Mouse (Mus musculus) gastrocnemius, postnatal 14 days (tissue): ENCODE measurements at regions not wholly inside any gene's neighbourhood (a gene's known extent, or its start where the extent isn't known, plus 50 kb on each side); places are given as distances from the start of the nearest gene placed in this dataset.
A peak's percentile ranks its signal among the peaks of the same experiment; 100 is the strongest.

Experiments used
- DNase-seq: peaks from one replicate; pipeline ENCODE4 v3.0.0; 2021; ENCODE audit warnings: mixed read lengths
- intact Hi-C: fragments of 180-260 bp; cut with DNase I; formaldehyde crosslinking; loops from one replicate; pipeline ENCODE4 v1.15.1; 2025; ENCODE audit warnings: low total_unique reads

DNA sequence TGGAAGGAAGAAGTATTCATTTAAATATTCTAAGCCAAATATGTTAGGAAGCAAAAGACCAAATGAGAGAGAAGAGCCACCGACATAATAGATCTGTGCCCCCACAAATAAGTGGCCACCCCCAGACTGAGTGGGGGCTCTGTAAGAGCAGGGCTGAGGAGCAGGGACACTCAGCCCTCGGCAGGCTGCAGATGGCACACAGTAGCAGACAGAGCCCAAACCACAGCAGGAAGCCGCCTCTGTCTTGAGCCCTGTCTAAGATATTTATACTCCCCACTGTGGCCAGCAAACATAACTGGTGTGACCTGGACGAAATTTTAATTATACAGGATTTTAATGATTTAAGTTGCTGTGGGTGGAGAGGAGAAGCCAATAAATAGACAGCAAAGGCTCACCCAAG, 126.4 kb upstream of the Ank start:
- no peak for DNase-seq
- intact Hi-C loops = no loop called here

DNA sequence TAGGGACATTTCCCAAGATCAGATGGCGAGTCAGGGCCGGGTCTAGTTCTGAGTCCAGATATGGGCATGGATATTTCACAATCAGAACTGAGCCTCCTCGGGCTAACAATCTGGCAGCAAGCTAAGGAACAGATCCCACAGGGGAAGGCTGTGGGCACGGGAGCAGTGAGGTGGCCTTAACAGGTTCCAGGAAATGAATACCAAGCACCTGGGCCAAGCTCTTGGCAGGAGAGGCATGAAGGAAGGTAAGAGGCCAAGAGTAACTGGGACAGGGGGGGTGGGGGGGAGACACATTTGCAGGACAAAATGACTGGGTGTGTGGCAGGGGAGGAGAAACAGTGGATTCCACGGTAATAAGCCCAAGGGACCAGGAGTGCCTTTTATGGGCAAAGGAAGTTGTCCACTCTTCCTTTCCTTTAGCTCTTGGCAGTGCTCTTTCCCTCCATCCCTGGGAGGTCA, 124.9 kb upstream of the Ank start:
- intact Hi-C loops = no loop called here
- DNase-seq = peak; percentile 10

DNA sequence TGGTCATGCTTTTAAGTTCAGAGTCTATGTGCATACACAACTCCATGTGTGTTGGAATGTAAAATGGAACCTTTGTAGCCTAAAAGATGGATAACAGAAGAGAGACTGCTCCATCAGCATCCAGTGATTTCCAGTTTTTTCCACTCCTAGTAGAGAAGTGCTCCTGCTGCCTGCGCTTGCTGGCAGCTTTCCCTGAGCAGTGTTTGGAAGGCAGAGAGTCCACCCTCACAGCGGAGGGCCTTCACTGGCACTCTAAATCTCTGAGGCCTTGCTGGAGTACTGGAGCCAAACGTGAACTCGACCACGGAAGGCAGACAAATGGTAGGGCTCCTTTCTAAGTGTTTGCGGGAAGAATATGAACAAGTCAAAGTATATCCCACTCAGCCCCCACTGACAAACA, 108.0 kb upstream of the Ank start:
- no peak for DNase-seq
- intact Hi-C loops = loop anchor here (10.0 kb wide), 1 partner anchor 96 kb away; no protein-coding TSS in a partner anchor

DNA sequence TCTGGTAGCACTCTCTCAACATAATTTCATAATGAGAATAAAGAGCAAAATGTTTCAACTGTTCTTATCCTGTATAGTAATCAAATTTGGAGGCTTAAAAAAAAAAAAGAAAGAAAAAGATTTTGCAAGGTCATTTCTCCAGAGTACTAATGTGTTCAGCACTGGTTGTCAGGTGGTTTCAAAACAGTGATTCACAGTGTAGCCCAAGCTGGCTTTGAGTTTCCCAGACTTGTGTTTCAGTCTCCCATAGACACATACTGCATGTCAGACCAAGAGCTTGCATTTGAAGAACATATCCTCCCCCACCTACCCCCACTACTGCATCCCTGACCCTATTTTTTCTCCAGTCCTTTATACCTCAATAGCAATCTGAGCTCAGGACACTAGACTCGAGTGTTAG, 107.2 kb upstream of the Ank start:
- DNase-seq = no peak
- intact Hi-C loops = loop anchor here (10.0 kb wide), 1 partner anchor 96 kb away; no protein-coding TSS in a partner anchor

DNA sequence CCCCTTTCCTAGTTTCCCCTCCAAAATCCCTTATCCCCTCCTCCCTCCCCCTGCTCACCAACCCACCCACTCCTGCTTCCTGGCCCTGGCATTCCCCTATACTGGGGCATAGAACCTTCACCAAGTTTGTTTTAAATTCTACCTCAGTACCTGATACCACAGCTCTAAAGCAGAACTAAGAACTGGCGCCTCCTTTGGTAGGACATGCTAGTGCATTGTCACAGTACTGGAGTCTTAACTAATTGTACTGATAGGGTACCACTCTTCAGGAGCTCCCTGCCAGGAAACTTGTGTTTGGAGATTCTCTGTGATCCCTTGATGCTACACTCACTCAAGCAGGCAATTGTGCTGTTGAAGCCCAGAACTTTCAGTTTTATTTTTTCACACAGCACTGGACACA, 92.0 kb upstream of the Ank start:
- DNase-seq = no peak
- intact Hi-C loops = no loop called here

DNA sequence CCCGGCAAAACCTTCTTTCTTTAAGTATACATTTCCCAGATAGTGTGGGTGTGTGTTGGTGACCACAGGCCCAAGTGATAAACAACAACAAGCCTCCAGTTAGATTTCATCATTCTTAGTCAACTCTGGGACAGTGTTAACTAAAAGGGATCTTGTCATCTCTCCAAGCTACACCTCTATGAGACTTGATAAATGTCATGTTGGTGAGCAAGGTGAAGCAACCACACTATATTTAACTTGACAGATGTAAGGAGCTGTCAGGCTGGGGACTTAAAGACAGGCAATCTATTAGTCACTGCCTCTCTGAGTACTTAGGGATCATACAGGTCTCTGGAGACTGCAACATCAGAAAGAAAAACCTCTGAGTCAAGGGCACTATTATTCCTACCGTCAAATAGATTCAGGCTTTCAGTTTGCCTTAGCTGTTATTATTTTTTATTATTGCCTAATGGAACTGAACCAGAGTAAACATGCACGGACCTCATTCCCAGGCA, 87.8 kb upstream of the Ank start:
- no peak for DNase-seq
- intact Hi-C loops = no loop called here

DNA sequence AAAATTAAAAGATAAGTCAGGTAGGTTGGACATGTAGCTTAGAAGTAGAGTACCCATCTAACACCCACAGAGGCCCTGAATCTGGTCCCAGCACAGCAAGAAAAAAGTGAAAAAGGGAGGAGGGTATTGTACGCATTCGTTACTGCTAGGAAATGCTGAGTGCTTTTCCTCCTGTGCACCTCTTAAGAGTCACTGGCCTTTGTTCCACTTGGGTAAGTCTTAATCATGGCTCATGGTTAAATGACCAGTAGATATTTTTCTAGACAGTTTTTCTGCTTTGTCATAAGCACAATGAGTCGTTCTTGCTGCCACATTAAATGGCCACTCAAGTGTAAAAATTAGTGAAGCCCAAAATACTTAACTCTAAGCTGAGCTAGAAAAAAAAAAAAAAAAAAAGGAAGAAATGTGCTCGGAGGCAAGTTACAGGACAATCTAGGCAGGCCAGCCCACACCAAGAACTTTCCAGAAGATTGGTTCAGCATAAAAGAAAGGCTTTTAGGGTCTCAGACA, 86.0 kb upstream of the Ank start:
- DNase-seq = no peak
- intact Hi-C loops = no loop called here

DNA sequence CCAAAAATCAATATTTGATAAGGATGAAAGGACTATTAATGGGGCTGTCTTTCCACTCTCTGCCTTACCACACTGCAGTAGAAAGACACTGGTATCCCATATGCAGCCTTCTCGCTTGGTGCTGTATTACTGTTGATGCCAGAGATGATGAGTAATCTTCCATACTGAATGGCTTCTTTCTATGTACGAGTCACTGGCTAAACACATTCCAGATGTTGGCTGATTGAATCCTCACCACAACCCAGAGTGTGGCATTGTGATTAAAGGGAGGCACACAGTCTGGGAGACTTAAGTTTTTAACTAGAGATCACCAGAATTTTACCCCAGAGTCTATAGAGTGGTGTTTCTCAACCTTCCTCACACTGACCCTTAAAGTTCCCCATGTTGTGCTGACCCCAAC, 84.9 kb upstream of the Ank start:
- intact Hi-C loops = no loop called here
- no peak for DNase-seq

DNA sequence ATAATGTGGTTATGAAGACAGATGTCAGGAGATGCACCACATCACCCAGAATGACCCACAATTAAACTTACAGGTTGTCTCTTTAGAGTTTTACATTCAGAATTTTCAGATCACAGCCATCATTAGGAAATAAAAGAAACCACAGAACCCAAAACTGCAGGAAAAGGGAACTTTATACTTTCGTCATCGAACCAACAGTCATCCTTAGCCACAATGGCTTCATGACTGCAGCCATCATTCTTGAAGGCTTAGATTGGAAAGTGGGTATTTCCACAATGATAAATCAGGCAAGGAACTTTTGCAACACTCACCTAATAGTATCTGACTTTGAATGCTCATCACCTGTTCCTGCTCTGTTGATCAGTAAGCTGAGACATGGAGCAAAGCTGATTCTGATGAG, 75.9 kb upstream of the Ank start:
- intact Hi-C loops = no loop called here
- DNase-seq = no peak

DNA sequence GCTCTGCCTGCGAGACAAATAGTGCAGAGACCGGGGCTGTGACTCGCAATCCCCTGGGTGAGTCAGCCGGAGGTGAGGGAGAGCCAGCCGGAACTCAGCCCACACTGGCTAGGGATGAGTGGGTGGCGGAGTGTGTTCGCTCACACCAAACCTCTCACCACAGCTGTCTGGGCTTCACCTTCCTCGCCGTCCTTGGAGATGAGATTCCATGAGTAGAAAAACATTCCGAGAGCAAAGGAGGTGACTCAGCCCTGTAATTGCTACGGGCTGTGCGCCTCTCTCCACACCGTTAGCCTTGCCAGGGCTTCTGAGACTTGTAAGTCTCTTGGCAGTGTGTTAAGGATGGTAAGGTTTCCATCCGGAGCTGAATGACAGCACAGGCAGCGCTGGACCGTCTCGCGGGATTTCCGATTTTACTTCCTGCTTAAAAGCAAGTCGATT, 60.7 kb upstream of the Ank start:
- peak; percentile 36 for DNase-seq

DNA sequence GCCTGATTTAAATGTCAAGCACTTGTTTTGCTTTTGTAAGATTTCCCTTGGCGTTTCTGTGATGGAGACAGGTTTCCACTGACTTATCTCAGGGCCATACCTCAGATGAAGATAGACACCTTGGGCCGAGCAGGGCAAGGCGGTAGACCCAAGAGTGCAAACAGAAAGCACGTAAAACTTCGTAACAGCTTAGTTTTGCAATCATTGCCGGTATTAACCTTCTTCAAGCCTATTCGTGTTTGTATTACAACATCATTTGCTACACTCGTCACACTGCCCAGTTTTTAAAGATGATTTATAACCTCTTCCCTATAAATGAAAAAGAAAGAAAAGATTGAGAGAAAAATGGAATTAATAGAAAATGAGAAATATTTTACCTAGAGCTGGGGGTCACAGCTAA, 56.6 kb upstream of the Ank start:
- intact Hi-C loops = no loop called here
- DNase-seq = no peak

More for the DNA sequence above, 60.7 kb upstream of the Ank start:
- intact Hi-C loops = no loop called here

DNA sequence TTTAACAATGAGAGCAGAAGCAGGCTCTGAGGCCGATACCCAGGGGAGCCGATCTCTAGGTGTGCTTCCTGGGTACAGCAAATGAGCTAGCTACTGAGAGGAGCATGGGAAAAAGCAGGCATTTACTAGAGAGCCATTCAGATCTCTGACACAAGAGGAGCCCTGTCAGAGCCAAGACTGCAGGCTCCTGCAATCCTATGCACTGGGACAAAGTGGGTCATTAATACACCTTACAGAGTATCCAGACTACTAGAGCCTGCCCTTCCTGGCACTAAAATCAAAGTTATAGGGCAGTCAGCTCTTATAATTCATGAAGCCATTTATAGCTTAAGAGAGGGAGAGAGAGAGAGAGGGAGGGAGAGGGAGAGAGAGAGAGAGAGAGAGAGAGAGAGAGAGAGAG, 54.2 kb upstream of the Ank start:
- intact Hi-C loops = no loop called here
- no peak for DNase-seq

DNA sequence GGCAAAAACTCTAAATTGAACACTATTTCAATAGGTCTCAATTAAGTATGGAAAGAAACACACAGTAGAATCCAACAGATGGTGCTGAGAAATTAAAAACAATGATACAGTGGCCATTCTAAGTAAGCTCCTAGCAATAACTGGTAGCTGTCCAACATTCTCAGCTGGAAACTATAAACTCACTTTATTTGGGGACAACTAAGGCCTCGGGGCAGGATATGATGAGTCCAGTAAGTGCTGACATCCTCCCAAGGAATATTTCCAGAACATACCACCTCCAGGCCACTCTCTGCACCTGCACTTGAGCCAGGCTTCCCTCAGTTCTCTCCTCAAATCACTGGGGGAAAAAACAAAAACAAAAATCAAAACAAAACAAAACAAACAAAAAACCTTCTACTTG, 53.7 kb upstream of the Ank start:
- DNase-seq = no peak
- intact Hi-C loops = no loop called here

DNA sequence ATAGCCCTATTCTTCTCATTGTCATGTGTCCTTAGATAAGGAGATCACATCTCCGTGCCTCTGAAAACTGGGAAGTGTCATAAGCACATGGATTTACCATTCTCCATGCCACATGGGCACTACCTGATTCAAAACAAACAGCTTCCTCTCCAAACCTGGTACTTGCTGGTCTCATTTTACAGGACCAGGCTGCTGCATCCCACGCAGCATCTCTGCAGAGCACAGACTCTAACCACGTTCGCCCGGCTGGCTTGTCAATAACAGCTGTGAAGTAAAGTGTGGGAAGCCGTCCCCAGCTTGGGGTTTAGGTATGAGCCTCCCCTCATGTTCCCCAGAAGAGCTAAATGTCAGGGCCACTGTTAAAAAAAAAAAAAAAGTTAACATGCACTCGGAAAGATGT, 53.0 kb upstream of the Ank start:
- intact Hi-C loops = no loop called here
- no peak for DNase-seq

DNA sequence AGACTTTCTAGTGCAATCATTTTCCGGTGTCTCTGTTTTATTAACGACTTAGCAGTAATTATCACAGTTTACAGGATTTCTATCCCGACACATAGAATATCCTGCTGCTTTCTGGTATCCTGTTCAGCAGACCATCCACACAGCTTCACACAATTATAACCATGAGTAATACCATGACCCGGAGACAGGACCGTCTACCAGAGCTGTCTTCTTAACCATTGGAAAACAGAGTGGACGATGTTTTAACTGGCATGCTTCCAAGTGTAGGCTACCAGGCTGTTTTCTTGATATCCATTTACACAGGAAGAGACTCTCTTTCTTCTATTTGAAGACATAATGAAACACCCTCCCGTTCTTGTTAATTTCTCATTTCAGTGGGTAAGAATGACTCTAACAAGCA, 51.7 kb upstream of the Ank start:
- DNase-seq = no peak
- intact Hi-C loops = no loop called here
